Mouse (Mus musculus) liver, embryonic 13.5 days (tissue): ENCODE data around the gene Arhgap15. TPM values are rescaled to one million over a fixed set of nuclear protein-coding genes. Genes with fewer than 3 reads are reported as not detected.

Experiments used
- ATAC-seq: fragments of 200-750 bp; cut with Nextera tagmentation; 2 replicates; pipeline ENCODE4 v1.8.0; 2017; ENCODE audit warnings: low read depth, mild to moderate bottlenecking, moderate number of reproducible peaks, moderate library complexity
- DNase-seq: peaks from one replicate; pipeline ENCODE4 v3.0.0; 2022
- H3K27ac ChIP-seq: fragments of 300-500 bp; sonication (generic); 2 replicates; pipeline ENCODE4 v1.5.1; 2015; ENCODE audit warnings: moderate library complexity, mild to moderate bottlenecking, inconsistent platforms
- H3K27me3 ChIP-seq: fragments of 300-500 bp; sonication (generic); 2 replicates; pipeline ENCODE4 v1.6.1; 2015; ENCODE audit warnings: mild to moderate bottlenecking, inconsistent platforms
- H3K36me3 ChIP-seq: fragments of 300-500 bp; sonication (generic); 2 replicates; pipeline ENCODE4 v1.6.1; 2015; ENCODE audit warnings: mild to moderate bottlenecking, inconsistent platforms
- H3K4me1 ChIP-seq: fragments of 300-500 bp; sonication (generic); replicated peaks from 2 replicates; pipeline ENCODE4 v1.6.1; 2015; ENCODE audit warnings: inconsistent platforms
- H3K4me2 ChIP-seq: fragments of 300-500 bp; sonication (generic); 2 replicates; pipeline ENCODE4 v1.6.1; 2015; ENCODE audit warnings: inconsistent platforms, mild to moderate bottlenecking, moderate library complexity
- H3K4me3 ChIP-seq: fragments of 300-500 bp; sonication (generic); replicated peaks from 2 replicates; pipeline ENCODE4 v1.5.1; 2015; ENCODE audit warnings: mild to moderate bottlenecking, inconsistent platforms
- H3K9ac ChIP-seq: fragments of 300-500 bp; sonication (generic); 2 replicates; pipeline ENCODE4 v1.6.1; 2015; ENCODE audit warnings: mild to moderate bottlenecking, inconsistent platforms
- H3K9me3 ChIP-seq: fragments of 300-500 bp; sonication (generic); replicated peaks from 2 replicates; pipeline ENCODE4 v1.6.1; 2016; ENCODE audit warnings: inconsistent platforms
- WGBS: fragments of 180-500 bp; shearing (Covaris S2); methylation state at CpG from one replicate; pipeline ENCODE4 v1.1.7; 2015; ENCODE audit not compliant: insufficient replicate concordance; 5-methylcytosine and 5-hydroxymethylcytosine counted together
- polyA plus RNA-seq: library from polyadenylated mRNA; unstranded; fragments of >200 nt; fragmentation: Nextera tagmentation; extraction: Ambion mirVana; gene quantifications from 2 replicates; pipeline ENCODE4 v1.2.1, GENCODE M21; 2015

Arhgap15 gene
- polyA plus RNA-seq, 1 experiment from 2014 or later, result 4.5 TPM

GRCm38 (mm10) chr2:44098552-44098951 is 349.9 kb downstream of the Arhgap15 start:
- Histone ChIP-seq H3K9ac (no peak overlapping the region), H3K27me3 (no peaks in the 10 kb centered on the region), H3K9me3 (no peaks in the 10 kb centered on the region), H3K4me2 (no peak overlapping the region), H3K4me3 (no peak overlapping the region), H3K4me1 (no peaks in the 10 kb centered on the region), H3K27ac (no peak overlapping the region), H3K36me3 (no peaks in the 10 kb centered on the region)
- WGBS, result 72% methylated on average over 4 of the region's 4 CpGs
- DNase-seq, result no peak
- no peak for ATAC-seq

- H3K36me3 ChIP-seq, result no peaks in the 10 kb centered on the region
- no peaks in the 10 kb centered on the region for H3K9me3 ChIP-seq
- H3K27me3 ChIP-seq, result no peaks in the 10 kb centered on the region
- no peak overlapping the region for H3K27ac ChIP-seq
- DNase-seq (no peak), ATAC-seq (no peak)
- no peak overlapping the region for H3K4me3 ChIP-seq
- no peak overlapping the region for H3K4me2 ChIP-seq
- H3K4me1 ChIP-seq, result no peaks in the 10 kb centered on the region
- 80% methylated on average over 6 of the region's 6 CpGs for whole genome bisulfite sequencing
- H3K9ac ChIP-seq, result no peak overlapping the region
Measured at GRCm38 (mm10) chr2:44102351-44102750, 353.7 kb downstream of the Arhgap15 start.

- H3K4me1 ChIP-seq, result no peaks in the 10 kb centered on the region
- no peak overlapping the region for H3K4me2 ChIP-seq
- WGBS, result 77% methylated on average over 8 of the region's 8 CpGs
- no peak for ATAC-seq
- H3K27ac ChIP-seq, result no peak overlapping the region
- H3K9me3 ChIP-seq, result no peaks in the 10 kb centered on the region
- H3K4me3 ChIP-seq, result no peak overlapping the region
- H3K27me3 ChIP-seq, result no peaks in the 10 kb centered on the region
- no peak overlapping the region for H3K9ac ChIP-seq
- H3K36me3 ChIP-seq, result no peaks in the 10 kb centered on the region
- no peak for DNase-seq
Measured at GRCm38 (mm10) chr2:44103321-44103720, 354.7 kb downstream of the Arhgap15 start.

DNA sequence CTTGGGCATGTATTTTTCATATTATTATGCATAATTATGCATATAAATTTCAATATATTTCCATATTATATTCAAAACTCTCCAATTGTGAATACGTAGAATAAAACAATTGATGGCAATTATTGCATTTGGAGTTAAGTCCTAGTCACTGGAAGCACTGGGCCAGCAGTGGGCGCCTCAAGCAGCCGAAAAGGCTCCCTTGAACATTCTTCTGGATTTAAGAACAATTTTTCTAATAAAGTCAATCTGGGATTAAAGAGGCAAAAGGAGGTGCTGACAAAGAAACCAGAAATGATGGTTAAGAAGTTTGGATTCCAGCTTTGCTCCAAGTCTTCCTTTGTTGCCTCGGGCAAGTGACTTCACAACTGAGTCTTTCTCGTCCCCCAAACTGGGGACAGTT is 355.1 kb downstream of the Arhgap15 start:
- H3K27ac ChIP-seq, result no peak overlapping the region

DNA sequence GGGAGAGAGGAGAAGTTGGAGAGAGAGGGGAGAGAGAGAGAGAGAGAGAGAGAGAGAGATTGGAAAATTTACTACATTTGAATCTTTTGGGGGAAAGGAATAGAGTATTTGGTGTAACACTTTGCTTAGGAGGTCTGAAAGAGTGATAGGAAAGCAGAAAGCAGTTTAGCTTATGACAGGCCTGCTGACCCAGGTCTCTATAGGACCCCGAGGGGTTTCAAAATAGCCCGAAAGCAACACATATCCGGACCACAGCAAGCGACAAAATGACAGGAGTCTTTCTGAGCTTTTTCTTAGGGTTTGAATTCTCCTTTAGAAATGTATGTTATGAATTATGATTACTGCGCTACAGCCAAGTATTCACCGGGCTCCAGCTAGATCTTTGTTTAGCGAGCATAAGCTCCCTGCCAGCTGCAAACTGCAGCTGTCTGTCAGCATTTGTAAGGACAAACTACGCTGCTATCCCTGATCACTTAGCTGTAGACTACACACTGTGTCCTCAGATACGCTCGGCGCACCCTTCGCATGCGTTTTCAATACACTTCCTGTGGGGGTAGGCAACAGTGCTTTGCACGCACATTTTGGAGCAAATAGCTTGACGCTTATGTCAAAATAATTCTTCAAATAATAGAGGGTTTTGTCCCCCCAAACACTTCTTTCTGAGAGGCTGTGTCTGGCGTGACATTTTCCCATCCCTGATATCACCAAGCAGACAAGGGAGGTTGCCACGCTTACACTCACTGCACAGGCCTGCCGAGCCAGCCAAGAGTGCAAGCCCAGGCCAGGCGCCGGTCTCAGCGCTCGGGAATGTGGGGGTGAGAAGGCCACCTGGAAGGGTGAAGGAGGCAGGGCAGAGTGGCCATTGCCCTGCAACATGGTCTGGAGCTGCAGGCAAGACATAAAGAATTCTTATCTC is 355.9 kb downstream of the Arhgap15 start:
- Histone ChIP-seq H3K27ac (no peak overlapping the region), H3K9me3 (no peaks in the 10 kb centered on the region), H3K9ac (no peak overlapping the region), H3K4me2 (no peak overlapping the region), H3K4me3 (no peak overlapping the region), H3K27me3 (no peaks in the 10 kb centered on the region), H3K36me3 (no peaks in the 10 kb centered on the region), H3K4me1 (no peaks in the 10 kb centered on the region)
- DNase-seq, result no peak
- WGBS, result 69% methylated on average over 22 of the region's 22 CpGs
- ATAC-seq, result no peak

More for the DNA sequence above, 355.1 kb downstream of the Arhgap15 start:
- Histone ChIP-seq H3K4me1 (no peaks in the 10 kb centered on the region), H3K36me3 (no peaks in the 10 kb centered on the region), H3K4me2 (no peak overlapping the region), H3K4me3 (no peak overlapping the region), H3K9ac (no peak overlapping the region), H3K9me3 (no peaks in the 10 kb centered on the region), H3K27me3 (no peaks in the 10 kb centered on the region)
- DNase-seq, result no peak
- WGBS, result 73% methylated on average over 5 of the region's 5 CpGs
- ATAC-seq, result no peak

DNA sequence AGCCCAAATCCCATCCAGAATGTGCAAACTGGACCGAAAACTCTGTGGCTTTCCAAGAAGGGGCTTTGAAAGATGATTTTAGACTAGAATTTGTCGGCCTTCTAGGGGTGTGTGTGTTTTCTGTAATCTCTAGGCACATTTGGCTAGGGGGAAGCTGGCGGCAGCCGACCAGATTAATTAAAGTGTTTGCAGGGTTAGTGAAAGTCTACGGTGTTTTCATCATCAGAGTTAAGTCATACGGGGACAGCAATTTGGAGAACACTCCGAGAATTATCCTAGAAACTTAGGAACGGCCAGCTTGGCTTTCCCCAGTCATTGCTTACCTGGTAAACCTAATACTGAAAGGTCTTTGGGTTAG is 356.6 kb downstream of the Arhgap15 start:
- DNase-seq (no peak), ATAC-seq (no peak)
- no peaks in the 10 kb centered on the region for H3K36me3 ChIP-seq
- 70% methylated on average over 8 of the region's 8 CpGs for WGBS
- no peak overlapping the region for H3K9ac ChIP-seq
- H3K27ac ChIP-seq, result no peak overlapping the region
- H3K4me1 ChIP-seq, result no peaks in the 10 kb centered on the region
- no peak overlapping the region for H3K4me2 ChIP-seq
- no peaks in the 10 kb centered on the region for H3K9me3 ChIP-seq
- H3K4me3 ChIP-seq, result no peak overlapping the region
- no peaks in the 10 kb centered on the region for H3K27me3 ChIP-seq

DNA sequence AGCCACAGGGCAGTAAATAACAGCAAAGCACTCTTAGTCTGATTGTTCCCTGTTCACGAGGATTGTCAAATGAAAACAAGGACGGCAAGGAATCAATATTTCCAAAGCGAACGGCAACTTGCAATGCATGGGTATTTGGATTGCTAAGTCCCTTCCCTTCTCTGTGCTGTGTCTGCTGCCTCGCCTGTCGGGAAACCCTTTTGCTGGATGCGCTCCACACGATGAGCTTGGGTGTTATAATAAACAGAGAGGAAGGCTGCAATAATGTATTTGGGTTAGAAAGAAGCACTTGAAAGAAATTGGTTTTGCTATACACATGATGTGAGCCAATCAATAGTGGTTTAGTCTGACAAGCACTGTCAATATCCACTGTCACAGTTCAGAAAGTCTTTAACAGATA is 357.7 kb downstream of the Arhgap15 start:
- H3K27ac ChIP-seq, result no peak overlapping the region
- ATAC-seq (no peak), DNase-seq (no peak)
- no peak overlapping the region for H3K4me2 ChIP-seq
- 72% methylated on average over 8 of the region's 8 CpGs for WGBS
- no peaks in the 10 kb centered on the region for H3K4me1 ChIP-seq
- H3K36me3 ChIP-seq, result no peaks in the 10 kb centered on the region
- no peak overlapping the region for H3K9ac ChIP-seq
- no peak overlapping the region for H3K4me3 ChIP-seq
- H3K9me3 ChIP-seq, result no peaks in the 10 kb centered on the region
- H3K27me3 ChIP-seq, result no peaks in the 10 kb centered on the region

DNA sequence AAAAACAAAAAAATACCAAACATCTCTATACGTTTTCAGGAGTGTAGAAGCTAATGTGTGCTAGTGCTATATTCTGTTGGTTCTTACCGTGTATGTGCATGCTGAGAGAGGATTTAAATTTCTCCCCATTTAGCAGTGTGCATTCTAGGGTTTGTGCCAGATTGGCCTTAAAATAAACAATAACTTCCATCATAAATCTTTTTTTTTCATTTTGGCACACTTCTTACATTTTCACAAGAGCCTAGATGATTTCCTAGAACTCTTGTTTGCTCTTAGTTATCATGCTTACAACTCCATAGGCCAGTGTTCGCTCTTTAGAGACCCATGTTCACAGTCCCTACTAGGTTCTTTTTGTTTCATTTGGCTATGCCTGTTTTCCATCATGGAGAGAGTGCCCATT is 362.7 kb downstream of the Arhgap15 start:
- DNase-seq, result no peak
- H3K27me3 ChIP-seq, result no peaks in the 10 kb centered on the region
- H3K9me3 ChIP-seq, result no peaks in the 10 kb centered on the region
- no peaks in the 10 kb centered on the region for H3K36me3 ChIP-seq
- ATAC-seq, result no peak
- H3K9ac ChIP-seq, result no peak overlapping the region
- H3K4me3 ChIP-seq, result no peak overlapping the region
- H3K4me2 ChIP-seq, result no peak overlapping the region
- H3K27ac ChIP-seq, result no peak overlapping the region
- 65% methylated on average over 3 of the region's 3 CpGs for WGBS
- H3K4me1 ChIP-seq, result no peaks in the 10 kb centered on the region

DNA sequence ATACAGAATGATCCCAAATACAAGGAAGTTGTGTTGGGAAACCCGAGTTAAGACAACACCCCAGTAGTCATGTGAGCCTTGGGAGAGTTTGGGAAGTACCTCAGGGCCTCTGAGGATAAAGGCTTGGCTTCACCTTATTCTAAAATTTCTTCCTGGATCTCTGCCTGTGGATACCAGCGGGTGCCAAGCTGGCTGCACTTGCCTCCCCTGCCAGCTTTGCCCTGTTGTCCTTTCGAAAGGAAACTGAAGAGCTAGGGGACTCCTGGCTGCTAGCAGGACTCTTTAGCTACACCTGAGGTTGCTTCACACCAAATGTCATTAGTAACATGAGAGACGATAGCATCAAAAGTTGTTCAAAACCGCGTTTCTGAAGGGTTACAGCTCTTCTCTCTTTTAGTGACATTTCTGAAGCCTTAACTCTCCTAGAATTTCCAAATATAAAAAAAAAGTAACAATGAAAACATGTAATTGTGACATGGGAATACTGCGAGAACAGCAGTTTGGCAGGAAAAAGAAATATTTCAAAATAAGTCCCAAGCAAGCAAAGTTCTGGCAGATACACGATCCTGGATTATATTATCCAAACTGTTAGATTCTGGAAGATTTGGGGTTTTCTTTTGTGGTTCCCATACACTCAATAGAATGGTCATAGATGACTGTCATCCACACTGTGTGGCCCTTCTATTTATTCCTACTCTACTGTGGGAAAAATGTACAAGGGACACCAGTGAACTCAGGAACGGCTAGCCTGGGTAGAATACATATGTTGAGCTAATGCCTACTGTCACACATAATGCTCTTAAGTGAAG is 364.6 kb downstream of the Arhgap15 start:
- H3K4me1 ChIP-seq, result no peaks in the 10 kb centered on the region
- no peak overlapping the region for H3K4me3 ChIP-seq
- no peak overlapping the region for H3K9ac ChIP-seq
- H3K27me3 ChIP-seq, result no peaks in the 10 kb centered on the region
- H3K4me2 ChIP-seq, result no peak overlapping the region
- no peaks in the 10 kb centered on the region for H3K36me3 ChIP-seq
- ATAC-seq, result no peak
- 69% methylated on average over 9 of the region's 9 CpGs for WGBS
- no peak for DNase-seq
- H3K27ac ChIP-seq, result no peak overlapping the region
- H3K9me3 ChIP-seq, result no peaks in the 10 kb centered on the region

- Histone ChIP-seq H3K4me2 (no peak overlapping the region), H3K9me3 (no peaks in the 10 kb centered on the region), H3K27ac (no peak overlapping the region), H3K4me3 (no peak overlapping the region), H3K27me3 (no peaks in the 10 kb centered on the region), H3K9ac (no peak overlapping the region), H3K4me1 (no peaks in the 10 kb centered on the region), H3K36me3 (no peaks in the 10 kb centered on the region)
- DNase-seq (no peak), ATAC-seq (no peak)
- WGBS, result 70% methylated on average over 2 of the region's 2 CpGs
Measured at GRCm38 (mm10) chr2:44114296-44114695, 365.7 kb downstream of the Arhgap15 start.

GRCm38 (mm10) chr2:44121162-44121561 is 372.5 kb downstream of the Arhgap15 start:
- Histone ChIP-seq H3K4me2 (no peak overlapping the region), H3K27ac (no peak overlapping the region), H3K4me3 (no peak overlapping the region), H3K9me3 (no peaks in the 10 kb centered on the region), H3K4me1 (no peaks in the 10 kb centered on the region), H3K27me3 (no peaks in the 10 kb centered on the region), H3K36me3 (no peaks in the 10 kb centered on the region), H3K9ac (no peak overlapping the region)
- WGBS, result 58% methylated on average over 5 of the region's 5 CpGs
- no peak for DNase-seq
- ATAC-seq, result no peak
